Mouse (Mus musculus) thymus, postnatal 14 days (tissue): ENCODE data around the gene Ctse.
A peak's percentile ranks its signal among the peaks of the same experiment; 100 is the strongest.

Experiments
- DNase-seq: peaks from one replicate; pipeline ENCODE4 v3.0.0; 2021

Gene Ctse

DNA sequence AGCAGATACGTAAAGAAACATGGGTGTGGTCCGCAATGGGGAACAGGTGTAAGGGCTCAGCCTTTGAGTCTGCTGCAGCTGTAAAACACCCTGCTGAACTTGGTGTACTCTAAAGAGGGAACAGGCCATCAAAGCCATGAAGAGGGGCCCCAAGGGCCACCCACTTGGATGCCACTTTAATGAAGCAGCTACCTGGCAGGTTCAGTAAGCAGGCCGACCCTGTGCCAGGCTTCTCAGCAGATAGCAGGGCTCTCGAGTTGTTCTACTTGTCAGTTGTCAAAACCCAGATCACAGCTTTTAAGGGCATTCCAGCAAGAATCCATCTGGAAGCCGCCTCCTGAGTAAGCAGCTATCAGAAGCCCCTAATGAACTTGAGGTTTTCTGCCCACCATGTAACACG lies 17.5 kb downstream of the Ctse start:
- no peak for DNase-seq

DNA sequence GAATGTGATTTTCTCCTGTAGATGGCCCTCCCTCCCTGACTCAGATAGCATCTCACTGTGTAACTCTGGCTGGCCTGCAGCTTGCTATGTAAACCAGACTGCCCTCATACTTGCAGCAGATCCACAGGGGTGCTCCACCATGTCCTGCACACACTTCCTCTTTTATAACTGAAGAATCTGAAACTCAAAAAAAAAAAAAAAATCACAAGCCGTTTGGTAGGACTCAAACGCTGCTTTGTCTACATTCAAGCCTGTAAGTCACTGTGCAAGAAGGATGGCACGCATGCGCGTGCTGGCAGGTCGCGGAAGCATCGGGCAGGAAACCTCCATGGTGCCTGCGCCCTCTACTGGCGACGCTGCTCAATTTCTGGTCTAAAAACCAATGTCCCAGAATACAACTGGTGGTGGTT lies 19.8 kb downstream of the Ctse start:
- peak; percentile 94 for DNase-seq

DNA sequence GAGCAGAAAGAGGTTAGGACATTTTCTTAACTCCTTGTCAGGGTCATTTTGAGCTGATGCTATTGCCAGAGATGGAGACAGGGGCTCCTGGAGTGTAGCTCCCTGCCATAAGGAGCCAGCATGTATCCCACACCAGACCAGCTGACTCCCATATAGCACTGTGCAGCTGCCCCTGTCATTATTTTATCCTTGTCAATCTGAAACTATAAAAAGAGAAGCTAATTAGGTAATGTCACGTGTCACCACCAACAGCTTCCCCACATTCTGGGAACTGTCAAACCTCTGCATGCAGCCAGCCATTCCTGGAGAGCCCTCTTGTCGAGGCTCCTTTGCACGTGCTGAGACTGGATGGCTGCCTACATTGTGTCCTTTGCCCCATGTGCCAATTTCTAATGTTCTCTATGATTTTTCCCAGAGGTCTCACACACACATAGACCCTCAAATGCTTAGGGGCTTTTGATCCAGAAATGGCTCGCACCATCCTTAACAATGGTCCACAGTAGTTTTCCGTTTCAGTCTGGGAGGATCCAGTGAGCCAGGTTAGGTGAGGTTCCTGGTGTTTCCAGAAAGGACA lies 21.5 kb downstream of the Ctse start:
- no peak for DNase-seq

DNA sequence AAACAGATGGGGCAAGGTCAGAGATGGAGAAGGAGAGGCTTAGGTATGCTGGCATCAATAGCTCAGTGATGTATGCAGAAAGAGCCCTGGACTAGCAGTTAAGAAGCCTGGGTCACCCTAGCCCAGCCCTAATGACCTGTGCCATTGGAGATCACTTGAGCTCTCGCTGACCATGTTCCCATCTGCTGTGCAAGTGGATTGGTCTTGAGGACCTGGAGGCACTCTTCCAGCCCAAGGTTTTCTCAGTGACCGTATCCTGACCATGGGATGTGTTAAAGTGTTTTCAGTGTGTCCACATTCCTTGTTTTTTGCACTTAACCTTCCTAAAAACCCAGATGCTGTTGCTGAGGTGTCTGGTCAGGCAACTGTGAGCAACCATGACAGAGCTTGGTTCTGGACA lies 22.2 kb downstream of the Ctse start:
- no peak for DNase-seq

DNA sequence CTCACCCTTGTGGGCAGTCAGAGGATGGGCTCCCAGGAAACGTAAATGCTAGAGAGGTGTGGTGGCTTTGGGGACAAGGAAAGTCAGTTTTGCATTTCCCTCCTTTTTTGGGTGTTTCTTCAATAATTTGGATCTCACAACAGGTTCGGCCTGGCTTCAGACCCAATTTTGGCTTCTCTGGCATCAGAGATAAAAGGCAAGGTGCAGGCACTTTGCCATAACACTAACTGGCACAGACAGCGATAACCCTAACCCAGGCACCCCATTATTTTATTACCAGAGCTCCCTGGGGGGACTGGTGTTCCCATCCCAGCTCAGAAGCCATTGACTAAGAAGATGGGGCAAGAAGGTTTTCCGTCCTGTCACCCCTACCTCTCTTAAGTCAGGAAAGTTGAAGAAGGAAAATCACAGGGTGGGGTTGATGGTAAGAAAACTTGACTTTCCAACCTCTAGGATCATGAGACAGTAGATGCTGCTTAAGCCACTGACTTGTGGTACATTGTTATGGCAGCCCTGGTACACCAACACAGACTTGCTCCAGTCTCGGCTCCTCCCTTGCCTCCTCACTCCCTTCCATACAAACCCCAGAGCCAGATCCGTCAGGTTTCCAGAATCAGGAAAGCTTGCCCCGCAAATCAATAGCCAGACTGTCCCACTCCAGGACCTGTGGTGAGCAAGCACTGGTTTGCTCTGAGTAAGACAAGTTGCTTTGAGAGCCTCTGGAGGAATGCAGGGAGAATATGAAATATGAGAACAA lies 22.8 kb downstream of the Ctse start:
- no peak for DNase-seq

DNA sequence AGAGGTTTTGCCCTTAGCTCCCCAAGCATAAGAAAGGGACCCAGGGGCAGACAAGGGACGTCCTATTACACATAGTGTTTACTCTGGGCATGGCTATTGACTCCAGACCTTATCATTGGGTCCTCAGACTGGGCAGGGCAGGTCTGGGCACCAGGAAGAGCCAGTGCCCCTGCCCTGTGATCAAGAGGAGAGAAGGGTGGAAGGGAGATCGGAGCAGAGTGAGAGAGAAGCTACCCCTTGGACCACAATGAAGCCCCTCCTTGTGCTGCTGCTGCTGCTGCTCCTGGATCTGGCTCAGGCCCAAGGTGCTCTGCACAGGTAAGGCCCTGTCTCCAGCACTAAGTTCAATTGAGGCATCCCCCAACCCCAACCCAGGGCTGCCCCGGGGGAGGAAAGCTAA lies 23.6 kb downstream of the Ctse start:
- no peak for DNase-seq

DNA sequence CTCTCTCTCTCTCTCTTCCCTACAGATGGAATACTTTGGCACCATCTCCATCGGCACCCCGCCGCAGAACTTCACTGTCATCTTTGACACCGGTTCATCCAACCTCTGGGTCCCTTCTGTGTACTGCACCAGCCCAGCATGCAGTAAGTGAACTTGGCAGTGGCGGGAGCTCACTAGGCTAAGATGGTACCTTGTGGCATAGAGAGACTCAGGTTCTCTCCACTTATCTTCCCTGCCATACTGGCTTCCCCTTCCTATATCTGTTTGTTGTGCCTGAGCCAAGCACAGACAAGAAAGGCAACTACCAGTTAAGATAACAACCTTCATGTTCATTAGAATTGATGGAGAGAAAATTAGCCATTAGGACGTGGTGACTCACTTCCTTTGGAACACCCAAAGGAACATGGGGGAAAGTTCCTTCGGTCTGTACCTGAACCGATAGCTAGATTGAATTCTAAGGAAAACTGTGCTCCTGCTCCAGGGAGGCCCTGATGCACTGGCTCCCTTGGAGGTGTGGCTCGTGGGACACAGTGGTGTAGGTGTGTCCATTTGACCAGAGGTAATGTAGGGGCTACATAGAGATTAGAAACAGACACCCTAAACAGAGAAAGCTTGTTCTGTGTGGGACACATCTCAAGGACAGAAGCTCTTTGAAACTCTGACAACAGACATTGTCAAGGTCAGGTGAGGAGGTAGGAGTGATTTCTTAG lies 25.3 kb downstream of the Ctse start:
- DNase-seq = no peak

DNA sequence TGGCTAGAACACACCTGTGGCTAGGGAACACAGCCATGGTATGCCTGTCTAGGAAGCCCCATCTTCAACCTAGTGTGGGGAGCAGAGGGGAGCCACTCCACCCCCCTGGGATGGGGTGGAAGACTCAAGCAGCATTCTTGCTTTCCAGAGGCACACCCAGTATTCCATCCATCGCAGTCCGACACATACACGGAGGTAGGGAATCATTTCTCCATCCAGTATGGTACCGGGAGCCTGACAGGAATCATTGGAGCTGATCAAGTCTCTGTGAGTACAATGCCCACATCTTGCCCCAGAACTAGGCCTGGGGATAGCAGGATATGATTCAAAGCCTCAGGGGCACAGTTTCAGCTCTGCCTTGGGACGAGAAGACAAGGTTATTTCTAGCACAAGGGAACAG lies 26.0 kb downstream of the Ctse start:
- no peak for DNase-seq

DNA sequence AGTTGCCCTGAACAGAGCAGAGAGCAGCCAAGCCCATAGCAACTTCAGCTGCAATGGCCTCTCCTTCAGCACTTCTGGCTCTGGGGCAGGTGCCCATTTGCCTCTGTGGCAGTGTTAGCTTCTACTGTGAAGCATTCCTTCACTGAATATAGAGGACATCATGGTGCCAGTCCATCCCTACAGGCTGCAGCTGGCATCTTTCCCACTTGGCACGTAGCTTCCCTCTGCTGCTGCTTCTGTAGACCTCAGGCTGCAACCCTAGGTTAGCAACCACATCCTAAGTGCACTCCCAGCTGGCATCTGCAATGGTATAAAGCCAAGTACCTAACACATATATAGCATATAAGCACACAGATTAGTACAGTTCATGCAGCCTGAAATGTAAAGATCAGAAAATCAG lies 27.8 kb downstream of the Ctse start:
- no peak for DNase-seq

DNA sequence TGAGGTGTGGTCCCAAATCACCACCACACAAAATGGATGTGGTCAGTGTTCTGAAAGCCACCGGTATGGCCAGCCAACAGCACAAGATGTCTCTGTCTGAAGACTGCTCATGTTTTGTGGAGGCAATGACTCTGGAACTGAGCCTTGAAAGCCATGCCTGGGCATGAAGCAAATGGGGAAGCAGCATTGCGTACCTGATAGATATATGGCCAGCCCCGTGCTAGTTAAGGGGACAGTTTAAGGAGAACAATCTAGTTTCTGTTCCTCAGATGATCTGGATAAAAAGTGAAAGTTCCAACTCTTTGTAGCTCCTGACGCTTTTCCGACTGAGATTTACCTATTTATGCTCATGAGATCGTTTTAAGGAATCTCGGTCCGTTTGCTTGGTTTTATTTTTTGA lies 33.0 kb downstream of the Ctse start:
- DNase-seq = no peak

DNA sequence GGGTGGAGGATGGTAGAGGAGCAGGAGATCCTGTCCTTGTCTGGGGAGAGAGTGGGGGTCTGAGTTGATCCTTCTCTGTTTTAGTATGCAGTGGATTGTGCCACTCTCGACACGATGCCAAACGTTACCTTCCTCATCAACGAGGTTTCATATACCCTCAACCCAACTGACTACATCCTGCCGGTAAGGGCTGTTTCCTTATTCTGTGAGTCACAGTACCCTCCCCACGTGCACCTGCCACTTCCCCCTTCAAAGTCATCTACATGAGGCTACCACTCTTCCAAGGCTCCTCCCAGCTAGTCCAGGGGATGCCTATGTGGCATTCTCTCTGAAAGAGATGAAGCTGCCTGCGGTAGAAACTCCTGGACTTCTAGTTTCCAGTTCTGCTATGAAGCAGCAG lies 34.3 kb downstream of the Ctse start:
- peak; percentile 45 for DNase-seq

DNA sequence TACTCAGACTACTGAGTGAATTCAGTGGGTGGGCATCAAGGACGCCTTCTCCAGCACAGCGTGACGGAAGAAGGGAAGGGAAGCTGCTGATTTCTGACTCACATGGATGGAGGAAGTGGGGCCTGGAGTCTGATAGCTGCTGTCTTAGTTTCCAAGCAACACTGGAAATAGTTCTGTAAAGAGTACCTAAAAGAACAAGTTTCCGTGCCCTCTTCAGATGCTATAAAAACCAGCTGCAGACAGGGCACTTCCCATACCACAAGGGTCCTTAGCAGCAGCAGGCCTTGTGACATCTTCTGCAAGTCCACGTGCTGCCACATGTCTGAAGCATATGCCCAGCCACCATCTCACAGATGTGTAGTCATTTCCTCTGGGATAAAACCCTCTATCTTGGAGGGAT lies 41.5 kb downstream of the Ctse start:
- no peak for DNase-seq

DNA sequence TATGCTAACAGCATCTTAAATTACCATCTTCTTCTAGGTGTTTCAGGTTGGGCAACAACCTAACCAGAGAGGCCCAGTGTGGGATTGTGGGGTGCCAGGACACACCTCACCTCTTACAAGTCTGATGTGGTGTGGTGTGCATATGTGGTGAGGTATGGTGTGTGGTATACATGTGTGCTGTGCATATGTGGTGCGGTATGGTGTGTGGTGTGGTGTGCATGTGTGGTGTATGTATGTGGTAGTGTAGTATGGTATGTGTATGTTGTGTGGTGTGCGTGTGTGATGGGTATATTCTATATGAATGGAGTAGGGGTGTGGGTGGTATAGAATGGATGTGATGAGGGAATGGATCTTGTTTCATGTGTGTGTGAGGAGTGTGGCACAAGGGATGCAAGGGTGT lies 49.6 kb downstream of the Ctse start:
- DNase-seq = no peak

DNA sequence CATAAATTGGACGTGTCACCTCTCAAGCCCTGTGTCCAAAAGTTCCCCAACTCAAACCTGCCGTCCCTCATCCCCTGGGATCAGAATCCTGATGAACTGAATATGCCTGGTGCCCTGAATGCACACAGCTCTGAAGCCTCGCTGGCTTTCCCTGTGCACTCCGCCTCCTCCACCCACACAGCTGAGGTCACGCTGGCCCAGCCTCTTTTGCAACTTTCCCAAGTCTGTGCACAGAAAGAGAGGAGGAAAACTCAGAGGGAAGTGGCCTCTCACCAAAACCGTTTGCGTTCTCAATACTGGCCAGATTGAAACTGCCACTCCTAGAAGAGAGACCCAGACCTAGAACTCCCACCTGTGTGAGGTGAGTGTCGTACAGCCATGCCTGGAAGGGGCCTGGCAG lies 50.4 kb downstream of the Ctse start, which contains the start of gene Rab7b:
TSS of gene Rab7b (plus strand) at position 221 of the 400 bp plus-strand sequence.
- DNase-seq = no peak

DNA sequence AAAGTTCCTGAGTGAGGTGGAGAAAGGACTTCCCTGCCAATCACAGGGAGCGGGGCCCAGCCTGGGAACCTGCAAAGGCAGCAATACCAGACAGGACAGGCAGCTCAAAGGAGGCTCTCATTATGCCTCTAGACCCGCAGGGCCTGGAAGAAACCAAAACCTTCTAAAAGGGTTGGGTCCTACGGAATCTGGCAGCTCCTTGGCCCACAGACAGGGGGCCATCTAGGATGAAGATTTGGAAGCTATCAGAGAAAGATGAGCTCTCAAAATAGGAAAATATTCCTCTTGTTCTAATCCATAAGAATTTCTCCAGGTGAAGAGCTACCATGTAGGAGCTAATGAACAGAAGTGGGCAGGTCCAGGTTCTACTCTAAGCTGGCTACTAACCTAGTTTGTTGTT lies 50.9 kb downstream of the Ctse start:
- no peak for DNase-seq

DNA sequence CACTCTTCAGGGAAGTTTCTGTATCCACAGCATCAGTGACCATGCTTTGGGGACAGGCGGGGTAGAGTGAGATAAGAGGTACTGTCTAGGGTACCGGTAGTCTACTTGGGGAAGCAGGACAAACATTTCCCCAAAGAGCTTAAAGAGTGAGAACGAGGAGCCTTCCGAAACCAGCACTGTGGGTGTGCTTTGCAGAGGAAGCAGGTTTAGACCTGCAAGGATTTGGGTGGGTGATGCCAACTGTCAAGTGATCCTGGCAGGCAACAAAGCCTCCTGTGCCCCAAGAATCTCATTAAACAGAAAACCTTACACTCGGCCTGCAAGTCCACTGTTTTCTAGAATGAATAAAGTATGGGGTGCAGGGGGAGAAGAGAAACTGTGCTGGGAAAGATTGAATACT lies 51.8 kb downstream of the Ctse start:
- no peak for DNase-seq

DNA sequence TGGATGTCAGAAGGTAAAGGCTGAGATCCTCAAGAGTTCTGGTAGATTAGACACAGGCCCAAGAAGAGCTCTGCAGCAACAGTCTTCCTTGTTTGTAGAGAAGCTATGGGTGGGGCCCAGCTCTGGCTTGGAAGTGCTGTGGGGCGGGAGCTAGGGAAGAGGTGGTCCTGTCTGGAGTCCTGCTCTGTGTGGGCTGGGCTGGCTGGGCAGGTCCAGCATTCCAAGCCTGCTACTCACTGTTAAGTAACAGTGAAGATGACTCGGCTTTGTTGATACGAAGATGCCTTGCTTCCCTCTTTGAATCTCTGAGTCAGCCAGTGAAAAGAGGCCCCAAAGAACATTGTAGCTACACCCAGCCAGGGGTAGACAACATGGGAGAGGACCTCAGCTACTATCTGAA lies 52.3 kb downstream of the Ctse start:
- no peak for DNase-seq

DNA sequence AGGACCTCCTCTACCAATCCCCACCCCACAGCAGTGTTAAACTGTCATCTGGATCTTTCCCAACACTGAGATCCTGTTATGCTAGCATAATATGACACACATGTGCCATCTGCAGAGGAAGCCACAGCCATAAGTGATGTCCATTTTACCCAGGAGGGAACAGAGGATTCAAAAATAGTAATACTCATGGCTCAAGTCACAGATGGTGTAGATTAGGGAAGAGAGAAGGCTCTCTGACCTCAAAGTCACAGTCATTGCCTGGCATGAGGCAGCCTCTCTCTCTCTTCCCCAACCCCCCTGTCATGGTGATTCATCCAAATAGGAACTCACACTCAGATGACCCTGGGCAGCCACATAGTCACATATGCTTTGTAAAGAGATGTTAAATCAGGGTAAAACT lies 53.2 kb downstream of the Ctse start:
- DNase-seq = no peak

DNA sequence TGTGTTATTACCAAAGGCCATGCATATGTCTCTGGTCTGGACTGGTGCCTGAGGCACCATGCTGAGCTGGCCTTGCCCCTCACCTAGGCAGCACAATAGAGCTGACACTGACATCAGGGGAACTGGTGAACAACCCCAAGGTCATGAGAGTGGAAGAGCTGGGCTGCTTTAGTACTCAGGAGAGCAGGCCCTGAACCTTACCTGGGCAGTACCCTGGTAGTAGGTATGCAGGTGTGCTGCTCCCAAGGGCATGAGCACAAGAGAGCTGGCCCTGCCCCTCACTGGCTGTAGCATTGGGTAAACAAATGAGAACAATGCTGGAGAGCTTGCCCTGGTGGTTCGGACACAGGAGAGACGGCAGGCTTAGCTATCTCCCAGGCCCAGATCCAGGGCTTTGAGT lies 57.2 kb downstream of the Ctse start:
- DNase-seq = no peak

DNA sequence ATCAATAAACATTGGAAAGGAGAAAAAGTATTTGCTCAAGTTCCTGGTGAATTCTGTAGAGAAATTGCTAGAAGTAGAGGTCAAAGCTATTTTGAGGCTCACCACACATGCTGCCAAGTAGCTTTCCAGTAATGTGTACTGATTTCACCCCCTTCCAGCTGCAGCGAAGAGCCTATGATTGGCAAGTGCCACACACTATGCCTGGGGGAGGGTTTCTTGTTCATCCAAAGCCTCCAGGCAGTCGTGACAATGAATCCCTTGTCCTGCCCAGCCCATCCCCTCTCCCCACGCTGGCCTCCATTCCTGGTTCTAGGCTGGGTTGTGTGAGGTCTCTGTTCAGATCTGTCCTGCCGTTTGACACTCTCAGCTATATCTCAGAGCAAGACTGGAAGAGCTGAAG lies 58.2 kb downstream of the Ctse start:
- DNase-seq = no peak

DNA sequence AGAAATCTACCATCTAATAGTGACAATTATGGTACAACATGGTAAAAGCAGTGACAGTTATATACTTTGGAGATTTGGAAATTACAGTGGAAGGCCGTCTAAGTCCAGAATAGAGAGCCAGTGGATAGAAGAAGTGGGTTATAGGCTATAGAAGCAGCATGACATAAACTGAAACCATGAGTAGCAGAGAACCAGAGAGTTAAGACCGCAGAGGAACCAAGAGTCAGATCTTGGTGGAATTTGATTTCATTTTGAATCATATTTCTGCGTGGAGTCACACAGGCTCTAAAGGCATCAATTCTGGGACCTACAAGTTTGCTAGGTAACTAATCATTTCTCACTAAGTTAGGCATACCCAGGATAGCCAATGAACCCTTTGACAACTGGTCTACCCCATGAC lies 60.7 kb downstream of the Ctse start:
- DNase-seq = no peak

DNA sequence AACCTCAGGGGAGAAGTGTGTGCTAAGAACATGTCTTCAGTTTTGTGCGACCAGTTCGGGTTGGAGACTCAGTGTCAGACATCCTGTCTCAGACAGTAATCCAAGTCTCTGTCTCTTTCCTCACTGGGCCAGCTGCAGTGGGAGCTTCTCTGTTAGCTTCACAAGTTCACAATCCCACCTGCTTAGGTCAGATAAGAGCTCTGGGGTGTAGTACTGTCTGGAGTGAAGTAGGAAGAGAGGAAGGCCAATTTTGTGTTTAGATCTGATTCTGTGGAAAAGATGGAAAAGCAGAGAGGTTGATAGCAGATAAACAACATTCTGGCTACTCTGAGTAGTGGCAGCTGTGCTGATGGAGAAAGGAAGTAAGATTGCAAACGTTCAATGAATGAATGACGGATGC lies 61.5 kb downstream of the Ctse start:
- no peak for DNase-seq

DNA sequence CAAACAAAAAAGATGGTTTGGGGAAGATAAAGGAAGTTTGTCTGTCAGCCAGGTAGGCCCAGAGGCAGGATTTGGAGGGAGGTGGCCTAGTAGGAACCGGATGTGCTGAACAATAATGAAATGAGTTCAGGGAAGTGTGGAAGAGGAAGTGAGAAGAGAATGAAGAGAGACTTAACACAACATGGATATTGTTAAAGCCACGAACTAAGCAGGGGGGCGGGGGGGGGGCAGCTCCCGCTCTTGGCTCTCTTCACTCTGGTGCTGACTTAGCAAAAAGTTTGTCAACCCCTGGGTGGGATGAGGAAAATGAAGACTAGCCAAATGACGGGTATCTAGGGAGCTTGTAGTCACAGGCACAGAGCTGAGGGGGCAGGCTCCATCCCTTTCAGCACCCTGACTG lies 62.3 kb downstream of the Ctse start:
- DNase-seq = no peak

DNA sequence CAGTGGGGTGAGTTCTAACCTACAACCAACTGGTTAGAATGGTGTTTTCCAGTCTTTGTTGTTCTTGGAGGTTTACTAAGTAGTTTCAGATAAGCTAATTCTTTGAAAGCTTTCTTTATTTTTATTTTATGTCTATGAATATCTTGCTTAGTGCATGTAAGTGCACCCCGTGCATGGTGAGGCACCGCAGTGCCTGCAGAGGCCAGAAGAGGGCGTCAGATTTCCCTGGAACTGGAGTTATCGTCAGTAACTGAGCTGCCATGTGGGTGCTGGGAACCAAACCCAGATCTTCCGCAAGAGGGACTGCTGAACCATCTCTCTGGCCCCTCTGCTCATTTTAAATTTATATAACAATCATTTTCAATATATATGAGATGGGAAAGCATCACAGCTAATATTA lies 63.3 kb downstream of the Ctse start:
- peak; percentile 25 for DNase-seq
